Mouse (Mus musculus): ENCODE data around the gene Cadps2.

GRCm38 (mm10) chr6:23829338-23829737 is 9.9 kb downstream of the Cadps2 start:
- TF ChIP-seq POLR2A (IDR thresholded peaks at IDR 0.05; ENCODE audit: insufficient read length, low read depth) (no peak), MYOG (IDR thresholded peaks at IDR 0.05; ENCODE audit: control insufficient read depth in 1 of 3, insufficient read depth in 1 of 3, insufficient read length in 2 of 3, low read depth in 2 of 3) (no peak), POLR2AphosphoS2 (IDR thresholded peaks at IDR 0.05; ENCODE audit: insufficient read length, low read depth) (no peak), REST (IDR thresholded peaks at IDR 0.05; ENCODE audit: insufficient read depth, insufficient read length) (no peak), CEBPB (IDR thresholded peaks at IDR 0.05; ENCODE audit: insufficient read depth, poor library complexity, severe bottlenecking) (no peak), MAX (IDR thresholded peaks at IDR 0.05; ENCODE audit: low read depth) (no peak)

Data from myocyte (in vitro differentiated cells).